Mouse (Mus musculus) neural tube, embryonic 13.5 days (tissue): ENCODE data around the gene Clec14a. TPM values are rescaled to one million over a fixed set of nuclear protein-coding genes. Genes with fewer than 3 reads are reported as not detected.

Experiments
- ATAC-seq: fragments of 200-750 bp; cut with Nextera tagmentation; 2 replicates; pipeline ENCODE4 v1.8.0; 2017; ENCODE audit warnings: low read depth, mild to moderate bottlenecking, moderate TSS enrichment, moderate library complexity
- H3K27ac ChIP-seq: fragments of 300-500 bp; sonication (generic); replicated peaks from 2 replicates; pipeline ENCODE4 v1.5.1; 2015; ENCODE audit warnings: moderate library complexity, mild to moderate bottlenecking, inconsistent platforms
- H3K27me3 ChIP-seq: fragments of 300-500 bp; sonication (generic); 2 replicates; pipeline ENCODE4 v1.6.1; 2015; ENCODE audit warnings: mild to moderate bottlenecking, inconsistent platforms
- H3K36me3 ChIP-seq: fragments of 300-500 bp; sonication (generic); 2 replicates; pipeline ENCODE4 v1.6.1; 2015; ENCODE audit warnings: mild to moderate bottlenecking, inconsistent platforms
- H3K4me1 ChIP-seq: fragments of 300-500 bp; sonication (generic); replicated peaks from 2 replicates; pipeline ENCODE4 v1.6.1; 2015; ENCODE audit warnings: inconsistent platforms
- H3K4me2 ChIP-seq: fragments of 300-500 bp; sonication (generic); 2 replicates; pipeline ENCODE4 v1.6.1; 2015; ENCODE audit warnings: inconsistent platforms, mild to moderate bottlenecking, moderate library complexity
- H3K4me3 ChIP-seq: fragments of 300-500 bp; sonication (generic); 2 replicates; pipeline ENCODE4 v1.5.1; 2015; ENCODE audit warnings: mild to moderate bottlenecking, inconsistent platforms
- H3K9ac ChIP-seq: fragments of 300-500 bp; sonication (generic); 2 replicates; pipeline ENCODE4 v1.6.1; 2015; ENCODE audit warnings: moderate library complexity, mild to moderate bottlenecking, inconsistent platforms
- H3K9me3 ChIP-seq: fragments of 300-500 bp; sonication (generic); 2 replicates; pipeline ENCODE4 v1.6.1; 2016; ENCODE audit warnings: inconsistent platforms
- WGBS: fragments of 180-500 bp; shearing (Covaris S2); methylation state at CpG from one replicate; pipeline ENCODE4 v1.1.7; 2015; 5-methylcytosine and 5-hydroxymethylcytosine counted together
- polyA plus RNA-seq: library from polyadenylated mRNA; unstranded; fragments of >200 nt; fragmentation: Nextera tagmentation; extraction: Ambion mirVana; gene quantifications from 2 replicates; pipeline ENCODE4 v1.2.1, GENCODE M21; 2015

Clec14a gene
- polyA plus RNA-seq, 1 experiment from 2014 or later = 6.7 TPM

GRCm38 (mm10) chr12:58225644-58226043, 43.4 kb downstream of the Clec14a start:
- WGBS = 55% methylated on average over 5 of the region's 5 CpGs
- Histone ChIP-seq H3K36me3 (no peaks in the 10 kb centered on the region), H3K9ac (no peak overlapping the region), H3K9me3 (no peaks in the 10 kb centered on the region), H3K4me2 (no peak overlapping the region), H3K4me1 (no peaks in the 10 kb centered on the region), H3K27ac (no peak overlapping the region), H3K27me3 (no peaks in the 10 kb centered on the region), H3K4me3 (no peak overlapping the region)
- peak; percentile 43 for ATAC-seq

- Histone ChIP-seq H3K27me3 (peaks cover 13% of the 10 kb centered on the region), H3K4me2 (no peak overlapping the region), H3K27ac (no peak overlapping the region), H3K36me3 (no peaks in the 10 kb centered on the region), H3K4me1 (peaks cover 11% of the 10 kb centered on the region), H3K4me3 (no peak overlapping the region), H3K9me3 (no peaks in the 10 kb centered on the region), H3K9ac (no peak overlapping the region)
- no peak for ATAC-seq
- WGBS = 89% methylated on average over 3 of the region's 3 CpGs
Observed at GRCm38 (mm10) chr12:58219078-58219477, 50.0 kb downstream of the Clec14a start.

GRCm38 (mm10) chr12:58216218-58216617, 52.9 kb downstream of the Clec14a start:
- Histone ChIP-seq H3K36me3 (no peaks in the 10 kb centered on the region), H3K27me3 (peaks cover 42% of the 10 kb centered on the region), H3K9ac (no peak overlapping the region), H3K4me1 (peaks cover 40% of the 10 kb centered on the region), H3K9me3 (no peaks in the 10 kb centered on the region), H3K4me3 (no peak overlapping the region), H3K27ac (no peak overlapping the region), H3K4me2 (0 out of 2 replicates have a peak overlapping the region, but pooled peaks have one; percentile 13)
- WGBS = 35% methylated on average over 2 of the region's 2 CpGs
- ATAC-seq = no peak

Other genes starting within 250 kb of the Clec14a start
- gene Sstr1, start 57.5 kb downstream of the Clec14a start, polyA plus RNA-seq = 9.5 and 9.6 TPM in 2 replicates